Mouse (Mus musculus) lung, adult 2 months (tissue): Measurements from ENCODE around the gene Cyp27a1.

Experiments used
- CTCF ChIP-seq: fragments of 200-500 bp; IDR thresholded peaks from 2 replicates; pipeline ENCODE4 v1.5.1; 2011; ENCODE audit warnings: mild to moderate bottlenecking, low read length, control low read depth; ENCODE audit not compliant: insufficient read depth
- POLR2A ChIP-seq: fragments of 200-500 bp; IDR thresholded peaks from 2 replicates; pipeline ENCODE4 v1.6.1; 2011; ENCODE audit warnings: low read depth, mild to moderate bottlenecking, control low read depth, low read length, borderline replicate concordance; ENCODE audit errors: extremely low read depth

GRCm38 (mm10) chr1:74754175-74754785, 40.9 kb downstream of the Cyp27a1 start:
- TF ChIP-seq CTCF (no peak), POLR2A (no peak)
